Mouse (Mus musculus) left cerebral cortex, adult 2 months (tissue): Measurements from ENCODE around the gene Dapl1. TPM values are rescaled to one million over a fixed set of nuclear protein-coding genes. Genes with fewer than 3 reads are reported as not detected.

Experiments
- DNase-seq, 2 experiments: peaks; one replicate each; pipeline ENCODE4 v3.0.0; 2021 to 2022; ENCODE audit warnings: low spot score in 2 of 2, mixed read lengths in 1 of 2; ENCODE audit errors: extremely low spot score in 1 of 2
- H3K27ac ChIP-seq: fragments of 200-600 bp; 2 replicates; pipeline ENCODE4 v1.8.1; 2022
- H3K4me3 ChIP-seq: fragments of 200-600 bp; 2 replicates; pipeline ENCODE4 v1.8.1; 2022
- CTCF ChIP-seq: fragments of 200-600 bp; IDR thresholded peaks from 2 replicates; pipeline ENCODE4 v1.8.1; 2022; ENCODE audit warnings: antibody characterized with exemption, mild to moderate bottlenecking, moderate library complexity
- intact Hi-C: fragments of 180-260 bp; cut with DNase I; formaldehyde crosslinking; loops from one replicate; pipeline ENCODE4 v1.15.1; 2025
- long read RNA-seq, 2 experiments: library from polyadenylated mRNA; stranded (forward); transcript quantifications; one replicate each; pipeline ENCODE4 v2.0.0; 2021; ENCODE audit warnings: borderline mapping rate in 2 of 2
- total RNA-seq, 2 experiments: library from RNA; stranded (reverse); gene quantifications; 2 replicates each; pipeline ENCODE4 v1.2.3; 2021

The Dapl1 gene
- total RNA-seq, result 1 to 10 TPM; 1.4 to 1.8 TPM
- long read RNA-seq, experiment 1, result 0 reads
- long read RNA-seq, experiment 2, partial matches to known transcripts, result 0 of 1 reads
- long read RNA-seq, experiment 2, other reads (novel, unspliced or antisense), result 0 of 1 reads

DNA sequence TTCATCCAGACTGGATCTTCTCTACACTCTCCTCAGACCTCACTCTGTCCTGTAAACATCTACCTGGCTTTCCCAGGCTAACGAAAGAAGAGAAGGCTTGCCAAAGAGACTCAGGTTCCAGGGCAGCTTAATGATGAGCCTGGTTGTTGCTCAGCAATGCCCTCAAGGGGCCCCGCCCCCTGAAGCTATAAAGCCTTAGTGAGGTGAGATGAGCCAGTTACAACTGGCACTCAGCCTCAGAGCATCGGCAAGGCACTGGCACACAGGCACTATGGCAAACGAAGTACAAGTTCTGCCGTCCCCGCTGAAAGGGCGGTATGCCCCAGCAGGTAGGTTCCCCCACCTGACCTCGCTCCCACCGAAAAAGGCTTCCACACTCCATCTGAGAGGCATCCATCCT is at the start of gene Dapl1:
Gene Dapl1, plus strand, starts transcription at position 216 of the 400 bp plus-strand sequence.
- intact Hi-C loops, result no loop called here
- DNase-seq, result no peak
- Histone ChIP-seq H3K27ac (no peak within 1 kb of the TSS), H3K4me3 (no peak within 1 kb of the TSS)
- no peak for TF ChIP-seq CTCF

GRCm38 (mm10) chr2:59434820-59435219 is 49.6 kb upstream of the Dapl1 start:
- Histone ChIP-seq H3K27ac (no peak overlapping the region), H3K4me3 (no peak overlapping the region)
- intact Hi-C loops, result loop anchor here (5.0 kb wide), 1 partner anchor 603 kb away; no protein-coding TSS in a partner anchor
- DNase-seq, result no peak
- TF ChIP-seq CTCF, result no peak

DNA sequence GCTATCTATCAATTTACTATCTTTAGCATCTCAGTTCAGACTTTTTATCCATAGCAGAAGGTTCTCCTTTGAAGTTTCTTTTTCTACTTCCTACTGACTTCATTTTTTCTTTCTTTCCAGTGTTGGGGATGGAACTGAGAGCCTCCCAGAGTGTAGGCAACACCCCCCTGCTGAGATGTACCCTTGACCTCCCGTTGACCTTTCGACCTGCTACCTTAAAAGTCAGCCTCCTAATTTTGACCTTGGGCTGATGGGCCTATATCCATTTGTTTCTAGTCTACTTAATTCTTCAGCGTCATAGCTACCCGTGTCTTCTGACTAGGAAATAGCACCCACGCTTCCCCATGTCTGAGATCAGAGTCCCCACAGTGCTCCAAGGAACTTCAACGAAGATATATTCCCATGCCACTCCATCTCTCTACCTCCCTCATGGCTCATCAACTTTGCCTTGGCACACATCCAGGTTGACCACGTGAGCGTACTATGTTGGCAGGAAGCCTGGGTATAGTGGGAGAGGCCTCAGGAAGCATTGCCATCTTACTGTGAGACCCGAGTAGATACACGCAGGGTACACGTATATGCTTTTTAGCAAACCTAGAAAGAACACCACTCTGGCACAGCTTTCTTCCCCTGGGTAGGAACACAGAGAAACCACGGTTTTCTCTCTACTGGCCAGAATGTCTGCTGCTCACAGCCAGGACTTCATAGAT is 46.6 kb upstream of the Dapl1 start:
- peak; percentile 71 for DNase-seq
- peak overlapping the region; percentile 45 for H3K27ac ChIP-seq
- H3K4me3 ChIP-seq, result peak overlapping the region; percentile 35
- intact Hi-C loops, result loop anchor here (1.0 to 5.0 kb wide), 4 partner anchors 277 to 758 kb away; partner anchors contain the start of genes Ccdc148 and Pkp4
- TF ChIP-seq CTCF, result no peak

GRCm38 (mm10) chr2:59438479-59438935 is 45.9 kb upstream of the Dapl1 start:
- intact Hi-C loops, result loop anchor here (1.0 to 5.0 kb wide), 4 partner anchors 278 to 758 kb away; partner anchors contain the start of genes Ccdc148 and Pkp4
- peak overlapping the region; percentile 35 for H3K4me3 ChIP-seq
- DNase-seq, result peak; percentile 57 to 66
- H3K27ac ChIP-seq, result no peak overlapping the region; the same call in 1 of the 2 replicates
- peak; percentile 85 for TF ChIP-seq CTCF

DNA sequence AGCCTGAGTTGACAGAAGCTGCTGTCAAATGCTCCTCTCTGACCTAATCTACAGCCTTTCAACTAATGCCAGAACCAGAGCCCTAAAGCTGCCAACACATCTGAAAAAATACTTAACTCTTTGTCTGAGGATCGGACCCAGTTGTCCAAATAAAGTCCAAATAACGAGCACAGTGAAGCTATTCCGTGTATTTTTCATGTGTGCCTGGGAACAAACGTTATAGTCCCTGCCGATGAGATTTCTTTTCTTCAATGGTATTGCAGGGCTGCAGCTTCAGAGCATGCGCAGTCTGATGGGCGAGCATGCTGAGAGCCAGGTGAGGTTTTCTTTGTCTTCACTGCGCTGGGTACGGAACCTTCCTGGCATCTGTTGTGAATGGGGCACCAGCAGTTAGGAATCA is 44.6 kb upstream of the Dapl1 start:
- DNase-seq, result no peak
- intact Hi-C loops, result loop anchor here (1.0 to 5.0 kb wide), 3 partner anchors 279 to 703 kb away; partner anchors contain the start of genes Ccdc148 and Pkp4
- Histone ChIP-seq H3K27ac (no peak overlapping the region), H3K4me3 (no peak overlapping the region)
- no peak for TF ChIP-seq CTCF

GRCm38 (mm10) chr2:59440481-59440880 is 44.0 kb upstream of the Dapl1 start:
- intact Hi-C loops, result no loop called here
- TF ChIP-seq CTCF, result peak; percentile 86
- Histone ChIP-seq H3K27ac (no peak overlapping the region), H3K4me3 (no peak overlapping the region)
- DNase-seq, result peak; percentile 40 to 51

DNA sequence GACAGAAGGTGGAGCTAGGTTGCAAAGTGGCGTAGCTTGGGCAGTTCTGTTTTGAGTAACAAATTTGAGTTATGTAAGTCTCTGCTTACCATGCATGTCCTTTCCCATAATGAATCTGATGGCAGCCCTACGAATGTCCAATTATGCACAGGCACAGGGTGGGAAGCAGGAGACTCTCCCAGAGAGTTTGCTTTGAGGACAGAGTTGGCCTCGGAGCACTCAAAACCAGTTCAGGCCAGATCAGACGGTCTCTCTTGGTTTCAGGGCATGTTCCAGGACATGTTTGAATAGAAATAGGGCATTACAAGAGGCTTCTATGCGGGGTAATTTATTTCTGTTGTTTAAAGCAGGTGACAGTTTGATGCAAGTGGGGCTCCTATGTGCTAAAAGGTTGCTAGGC is 42.8 kb upstream of the Dapl1 start:
- DNase-seq, result no peak
- no peak for TF ChIP-seq CTCF
- no peak overlapping the region for H3K4me3 ChIP-seq
- intact Hi-C loops, result no loop called here
- no peak overlapping the region for H3K27ac ChIP-seq

DNA sequence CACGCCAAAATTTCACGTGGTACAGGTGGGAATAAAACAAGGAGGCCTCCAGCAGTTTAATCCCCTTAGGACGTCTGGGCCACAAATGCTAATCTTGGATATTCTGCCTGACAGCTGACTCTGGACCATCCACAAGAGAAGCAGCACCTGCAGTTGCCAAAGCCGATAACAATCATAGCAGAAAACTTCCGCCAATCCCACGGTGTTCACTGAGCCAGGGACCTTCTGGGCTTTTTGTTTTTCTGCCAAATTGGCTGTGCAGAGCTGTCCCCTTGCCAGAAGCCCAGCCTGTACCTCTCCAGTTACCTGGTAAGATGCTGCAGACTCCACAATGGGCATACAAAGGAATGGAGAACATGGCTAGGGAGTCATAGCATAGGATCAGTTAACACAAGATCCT is 37.8 kb upstream of the Dapl1 start:
- no peak for DNase-seq
- H3K4me3 ChIP-seq, result no peak overlapping the region
- H3K27ac ChIP-seq, result no peak overlapping the region
- no peak for TF ChIP-seq CTCF
- intact Hi-C loops, result no loop called here

DNA sequence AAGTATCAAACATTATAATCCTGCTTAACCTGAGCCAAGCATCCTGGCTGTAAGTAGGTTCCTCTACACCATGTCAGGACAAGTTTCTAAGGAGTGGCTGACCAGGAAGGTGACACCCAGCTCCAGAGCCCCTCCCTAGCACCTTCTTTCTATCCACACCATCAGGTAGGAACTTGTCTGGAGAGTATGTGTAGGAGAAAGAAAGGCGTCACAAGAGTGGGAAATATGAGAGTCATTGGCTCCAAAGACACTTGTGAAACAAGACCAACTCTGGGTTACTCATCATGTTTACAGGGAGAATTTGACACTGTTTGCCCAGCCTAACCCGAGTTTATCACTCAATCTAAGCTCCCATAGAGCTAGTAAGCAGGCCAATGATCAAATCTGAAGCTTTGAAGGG is 36.7 kb upstream of the Dapl1 start:
- Histone ChIP-seq H3K27ac (no peak overlapping the region), H3K4me3 (no peak overlapping the region)
- DNase-seq, result no peak
- TF ChIP-seq CTCF, result no peak
- intact Hi-C loops, result no loop called here

GRCm38 (mm10) chr2:59448516-59448915 is 35.9 kb upstream of the Dapl1 start:
- H3K27ac ChIP-seq, result no peak overlapping the region
- intact Hi-C loops, result no loop called here
- no peak for TF ChIP-seq CTCF
- no peak overlapping the region for H3K4me3 ChIP-seq
- no peak for DNase-seq

- no peak overlapping the region for H3K4me3 ChIP-seq
- H3K27ac ChIP-seq, result no peak overlapping the region
- intact Hi-C loops, result no loop called here
- TF ChIP-seq CTCF, result no peak
- no peak for DNase-seq
These were observed 35.5 kb upstream of the Dapl1 start for GRCm38 (mm10) chr2:59448921-59449320.

DNA sequence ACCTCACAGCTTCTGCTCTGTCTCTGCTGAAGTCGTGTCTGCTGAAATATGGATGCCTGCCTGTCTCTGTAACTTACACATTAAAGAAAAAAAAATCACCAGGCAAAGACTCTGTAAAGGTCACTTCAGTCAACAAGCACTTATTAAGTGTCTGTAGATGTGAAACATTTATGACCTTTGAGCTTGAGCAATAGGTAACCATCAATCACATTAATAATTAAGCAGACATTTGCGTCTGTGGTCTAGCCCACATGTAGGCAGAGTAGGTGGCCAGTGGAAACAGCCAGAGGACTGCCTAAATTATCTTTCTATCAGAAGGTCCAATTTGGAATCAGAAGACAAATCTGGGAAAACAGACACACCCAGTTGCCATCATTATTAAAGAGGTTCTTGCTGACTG is 32.8 kb upstream of the Dapl1 start:
- no peak for TF ChIP-seq CTCF
- no peak overlapping the region for H3K27ac ChIP-seq
- intact Hi-C loops, result no loop called here
- no peak for DNase-seq
- H3K4me3 ChIP-seq, result no peak overlapping the region
